Mouse (Mus musculus) kidney, postnatal 14 days (tissue): ENCODE results near the gene Med17.
"Not testable (repeated sequence)": the region's sequence is repeated elsewhere in the genome, so short reads cannot be mapped to it uniquely, and the experiment has no call there.

Experiments
- DNase-seq: peaks from one replicate; pipeline ENCODE4 v3.0.0; 2022; ENCODE audit warnings: mixed read lengths

The Med17 gene

DNA sequence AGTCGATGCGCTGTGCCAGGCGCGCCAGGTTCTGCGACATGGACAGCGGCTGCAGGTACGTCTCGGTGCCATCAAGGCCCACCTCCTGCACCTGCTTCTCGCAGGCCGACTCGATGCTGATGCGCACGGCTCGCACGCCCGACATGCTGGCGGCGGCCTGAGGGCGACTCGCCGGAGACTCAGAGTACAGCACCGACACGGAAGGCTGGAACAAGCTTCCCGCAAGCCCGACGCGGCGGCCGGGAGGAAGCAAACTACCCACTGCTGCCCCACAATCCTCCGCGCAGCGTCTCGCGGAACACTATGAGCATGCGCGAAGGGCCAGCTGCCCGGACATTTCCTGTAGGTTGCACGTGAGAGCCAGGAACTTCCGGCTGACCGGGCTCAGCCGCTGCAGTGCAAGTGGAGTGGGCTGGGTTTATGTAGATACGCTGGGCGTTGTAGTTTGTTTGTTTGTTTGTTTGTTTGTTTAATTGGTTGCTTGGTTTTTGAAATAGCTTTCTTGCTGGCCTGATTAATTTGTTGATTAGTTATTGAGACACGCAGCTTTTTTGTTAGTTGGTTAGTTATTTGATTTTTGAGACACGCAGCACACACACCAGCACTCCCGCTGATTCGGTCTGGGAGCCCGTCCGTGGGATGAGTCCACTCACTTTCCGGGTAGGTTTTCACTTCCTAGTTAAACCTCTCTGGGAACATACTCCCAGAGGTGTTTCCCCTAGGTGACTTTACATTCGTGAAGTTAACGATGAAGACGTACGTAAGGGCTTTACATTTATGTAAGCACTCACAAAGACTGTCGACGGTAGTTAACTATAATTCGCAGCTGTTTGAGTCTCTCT is at the start of gene Med17:
Gene Med17, minus strand, starts transcription at position 283 of the 842 bp plus-strand sequence.
- peak; percentile 96 for DNase-seq

DNA sequence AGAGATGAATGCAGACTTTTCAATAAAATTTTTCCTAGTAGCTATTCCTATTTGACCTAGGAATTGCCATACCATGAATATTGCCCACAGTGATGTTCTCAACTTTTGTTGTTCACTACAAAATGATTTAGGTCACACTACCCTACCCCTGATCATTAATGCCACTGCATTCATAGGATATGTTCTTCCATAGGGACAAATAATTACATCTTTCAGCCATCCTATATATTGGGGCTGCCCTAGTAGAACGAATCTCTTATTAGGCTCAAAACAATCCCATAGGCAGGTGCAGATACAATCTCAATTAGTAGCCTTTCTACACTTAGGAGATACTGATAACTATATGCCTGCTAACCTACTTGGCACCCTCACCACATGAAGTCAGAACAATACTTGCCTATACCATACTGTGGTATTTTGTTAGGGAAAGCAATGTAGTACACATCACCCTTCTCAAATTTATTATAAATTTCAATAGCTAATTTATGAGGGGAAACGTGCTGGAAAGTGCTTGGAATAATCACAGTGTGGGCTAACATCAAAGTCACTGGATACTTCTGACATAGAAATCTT is 38.5 kb upstream of the Med17 start:
- no peak for DNase-seq

DNA sequence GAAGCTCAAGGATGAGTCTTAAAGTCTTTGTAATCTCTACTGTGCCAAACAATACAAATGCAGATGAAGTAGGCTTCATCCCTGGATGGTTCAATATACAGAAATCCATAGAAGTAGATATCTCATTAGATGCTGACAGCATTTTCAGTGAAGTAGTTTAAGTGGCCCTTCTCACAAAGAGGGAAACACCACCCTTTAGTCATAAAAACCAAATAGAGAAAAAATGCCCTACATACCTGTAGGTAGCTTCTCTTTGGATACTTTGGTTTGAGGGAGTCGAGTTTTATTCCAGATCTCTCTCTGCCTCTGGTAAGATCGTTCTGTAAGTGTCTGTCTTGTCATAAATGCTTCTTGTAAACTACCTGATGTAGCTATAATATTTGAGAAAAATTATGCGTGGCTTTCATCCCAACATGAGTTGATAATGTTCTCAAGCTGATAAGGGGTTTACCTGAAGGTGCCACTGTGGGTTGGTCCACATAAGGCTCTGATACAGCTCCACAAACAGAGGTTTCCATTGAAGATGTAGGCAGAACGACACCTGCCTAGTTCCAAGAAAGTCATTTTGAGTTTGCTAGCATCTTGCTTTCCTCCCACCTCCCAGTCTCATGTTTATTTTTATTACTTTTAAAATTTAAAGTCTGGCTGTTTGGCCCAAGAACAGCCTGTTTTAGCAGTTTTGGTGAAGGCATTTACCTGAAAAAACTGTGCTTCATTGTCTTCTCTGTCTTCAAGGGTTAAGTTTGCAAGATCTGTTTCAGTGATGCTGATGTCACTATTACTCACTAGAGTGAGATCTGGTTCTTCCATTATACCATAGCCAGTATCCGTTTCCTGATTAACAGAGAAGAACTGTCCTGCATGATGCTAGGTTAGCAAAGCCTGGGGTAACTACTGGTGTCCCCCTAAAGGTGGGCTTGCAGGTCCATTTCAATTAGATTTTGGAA is 37.8 kb upstream of the Med17 start:
- DNase-seq: no peak

DNA sequence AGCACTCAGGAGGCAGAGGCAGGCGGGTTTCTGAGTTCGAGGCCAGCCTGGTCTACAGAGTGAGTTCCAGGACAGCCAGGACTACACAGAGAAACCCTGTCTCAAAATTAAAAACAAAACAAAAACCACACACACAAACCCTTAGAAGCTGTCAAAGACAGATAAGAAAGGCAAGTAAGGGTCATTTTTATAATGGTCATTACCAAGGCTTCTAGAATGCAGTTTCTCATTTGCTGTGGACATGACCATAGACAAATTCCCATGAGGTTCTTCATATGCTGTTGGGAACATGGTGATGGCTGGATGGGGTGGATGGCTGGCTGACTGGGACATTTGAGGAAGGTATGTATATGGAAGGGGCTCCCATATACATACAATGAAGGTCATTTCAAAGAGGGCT is 36.6 kb upstream of the Med17 start:
- DNase-seq: not testable (repeated sequence)

GRCm38 (mm10) chr9:15314619-15315018 is 34.9 kb upstream of the Med17 start:
- no peak for DNase-seq

- no peak for DNase-seq
These were observed 33.9 kb upstream of the Med17 start for GRCm38 (mm10) chr9:15313633-15314032.

DNA sequence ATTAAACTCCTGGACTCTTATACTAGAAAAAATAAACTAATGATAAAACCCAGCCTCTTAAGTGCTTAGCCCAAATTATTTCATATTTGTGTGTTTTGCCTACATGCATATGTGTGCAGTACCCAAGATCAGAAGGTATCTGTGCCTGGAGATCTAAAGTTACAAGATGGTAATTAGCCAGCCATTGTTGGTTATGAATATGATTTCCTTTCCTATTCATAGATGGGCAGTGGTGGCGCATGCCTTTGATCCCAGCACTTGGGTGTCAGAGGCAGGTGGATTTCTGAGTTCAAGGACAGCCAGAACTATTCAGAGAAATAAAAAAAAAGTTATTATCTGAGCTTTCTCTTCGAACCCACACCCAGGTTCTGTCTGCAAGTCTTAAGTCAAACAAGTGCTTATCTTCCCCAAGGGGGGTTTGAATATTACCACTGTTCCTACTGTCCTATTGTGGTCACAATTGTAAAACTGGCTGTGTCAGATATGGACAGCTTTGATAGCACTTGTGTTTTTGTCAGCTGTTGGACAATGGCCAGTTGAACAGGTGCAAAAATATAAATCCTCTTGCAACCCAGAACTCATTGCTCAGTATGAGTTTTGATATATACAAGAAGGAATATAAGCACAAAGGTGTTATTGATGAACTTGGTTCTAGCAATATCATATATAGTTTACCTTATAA is 32.5 kb upstream of the Med17 start:
- no peak for DNase-seq

GRCm38 (mm10) chr9:15310179-15310578 is 30.4 kb upstream of the Med17 start:
- DNase-seq: no peak

GRCm38 (mm10) chr9:15309425-15309824 is 29.7 kb upstream of the Med17 start:
- DNase-seq: no peak

GRCm38 (mm10) chr9:15308254-15308653 is 28.5 kb upstream of the Med17 start:
- no peak for DNase-seq

GRCm38 (mm10) chr9:15307257-15307656 is 27.5 kb upstream of the Med17 start:
- DNase-seq: no peak

DNA sequence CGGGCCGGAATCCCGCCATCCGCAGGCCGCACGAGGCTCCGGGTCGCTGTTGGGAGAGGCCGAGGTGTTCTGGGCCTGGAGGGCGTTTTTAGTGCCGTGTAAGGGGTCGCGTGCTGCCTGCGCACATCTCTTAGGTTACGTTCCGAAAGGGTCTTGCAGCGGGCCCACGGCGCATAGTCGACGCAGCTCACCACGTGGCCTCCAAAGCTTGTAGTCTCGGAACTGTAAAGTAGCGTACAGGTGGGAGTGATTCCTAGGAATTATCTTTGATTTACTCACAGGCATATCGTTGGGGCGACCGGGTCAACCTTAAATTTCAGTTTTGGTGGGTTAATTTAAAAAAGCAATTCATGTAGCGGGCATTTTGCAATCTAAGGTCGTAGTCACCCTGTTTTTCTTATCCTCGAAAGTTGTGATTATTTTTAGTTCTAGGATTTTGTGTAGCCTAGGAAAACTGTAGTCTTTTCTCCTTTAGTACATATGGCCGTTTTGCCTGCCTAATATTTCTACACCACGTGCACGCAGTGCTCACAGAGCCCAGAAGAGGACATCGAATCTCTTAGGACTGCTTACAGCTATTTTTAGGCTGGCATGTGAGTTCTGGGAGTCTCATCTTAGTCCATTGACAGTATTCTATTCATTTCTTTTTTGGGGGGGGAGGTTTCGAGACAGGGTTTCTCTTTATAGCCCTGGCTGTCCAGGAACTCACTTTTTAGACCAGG is 26.8 kb upstream of the Med17 start, which contains the start of gene 4931406C07Rik:
Gene 4931406C07Rik, minus strand, starts transcription at position 51 of the 722 bp plus-strand sequence.
- DNase-seq: no peak

GRCm38 (mm10) chr9:15305503-15306397 is 26.0 kb upstream of the Med17 start, which contains the start of gene Taf1d:
Gene Taf1d, plus strand, starts transcription at chr9:15306214.
- peak; percentile 97 for DNase-seq

DNA sequence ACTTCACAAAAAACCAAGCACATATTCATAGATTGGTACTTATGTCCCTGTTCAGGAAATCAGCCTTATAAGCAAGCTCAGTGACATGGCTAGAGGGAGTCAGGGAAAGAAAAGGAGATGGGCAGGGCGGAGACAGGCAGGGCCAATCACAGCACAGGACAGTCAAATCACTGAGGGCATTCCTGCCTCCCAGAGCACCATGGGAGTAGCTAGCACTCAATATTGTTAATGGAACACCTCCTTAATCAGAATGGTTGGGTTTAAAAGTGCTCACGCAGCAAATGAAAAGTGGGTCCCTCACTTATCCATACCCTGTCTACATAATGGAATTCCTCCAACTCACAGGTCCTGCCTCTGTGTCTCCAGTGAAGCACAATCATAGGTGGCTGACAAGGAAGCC is 23.1 kb upstream of the Med17 start:
- DNase-seq: peak; percentile 65

DNA sequence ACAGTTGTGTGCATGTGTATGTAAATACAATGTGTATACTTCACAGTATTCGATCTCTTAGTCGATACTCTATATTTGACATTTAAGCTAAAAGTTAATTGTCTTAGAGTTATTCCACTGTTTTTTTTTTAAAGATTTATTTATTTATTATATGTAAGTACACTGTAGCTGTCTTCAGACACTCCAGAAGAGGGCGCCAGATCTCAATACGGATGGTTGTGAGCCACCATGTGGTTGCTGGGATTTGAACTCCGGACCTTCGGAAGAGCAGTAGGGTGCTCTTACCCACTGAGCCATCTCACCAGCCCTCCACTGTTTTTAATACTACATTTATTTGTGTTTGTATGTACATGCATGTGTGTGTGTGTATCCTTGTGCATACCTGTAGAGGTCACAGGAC is 22.3 kb upstream of the Med17 start:
- not testable (repeated sequence) for DNase-seq

DNA sequence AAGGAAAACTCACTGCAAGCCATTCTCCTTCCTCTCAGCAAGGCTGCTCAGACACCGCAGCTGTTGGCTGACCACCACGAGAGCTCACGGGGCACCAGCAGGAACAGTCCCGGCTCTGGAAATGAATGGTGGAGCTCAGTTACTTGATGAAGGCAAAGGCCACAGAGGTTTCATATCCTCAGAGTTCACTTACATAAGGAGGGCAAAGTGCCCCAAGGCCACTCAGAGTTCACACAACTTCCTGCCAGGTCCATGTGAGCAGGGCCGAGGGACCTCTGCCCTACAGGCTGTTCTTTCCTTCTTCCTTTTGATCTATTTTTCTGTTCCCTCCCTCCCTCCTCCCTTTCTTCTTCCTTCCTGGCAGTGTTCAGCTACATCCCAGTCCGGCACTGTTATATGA is 21.7 kb upstream of the Med17 start:
- peak; percentile 88 for DNase-seq

- no peak for DNase-seq
These were observed 20.3 kb upstream of the Med17 start for GRCm38 (mm10) chr9:15300056-15300455.

DNA sequence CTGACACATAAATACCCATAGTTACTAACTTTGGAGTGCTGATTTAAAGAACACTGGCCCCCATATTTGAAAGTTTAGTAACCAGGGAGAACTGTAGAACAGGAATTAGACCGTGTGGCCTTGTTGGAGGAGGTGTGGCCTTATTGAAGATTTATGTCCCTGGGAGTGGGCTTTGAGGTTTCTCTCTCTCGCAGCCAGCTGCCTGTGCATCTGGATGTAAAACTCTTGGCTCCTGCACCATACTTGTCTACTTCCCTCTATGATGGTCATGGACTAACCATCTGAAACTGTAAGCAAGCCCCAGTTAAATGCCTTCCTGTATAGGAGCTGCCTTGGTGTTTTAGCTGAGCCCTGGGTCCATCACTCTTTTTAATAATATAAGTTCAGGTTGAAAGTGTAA is 18.7 kb upstream of the Med17 start:
- no peak for DNase-seq

GRCm38 (mm10) chr9:15297112-15297511 is 17.4 kb upstream of the Med17 start:
- DNase-seq: no peak

DNA sequence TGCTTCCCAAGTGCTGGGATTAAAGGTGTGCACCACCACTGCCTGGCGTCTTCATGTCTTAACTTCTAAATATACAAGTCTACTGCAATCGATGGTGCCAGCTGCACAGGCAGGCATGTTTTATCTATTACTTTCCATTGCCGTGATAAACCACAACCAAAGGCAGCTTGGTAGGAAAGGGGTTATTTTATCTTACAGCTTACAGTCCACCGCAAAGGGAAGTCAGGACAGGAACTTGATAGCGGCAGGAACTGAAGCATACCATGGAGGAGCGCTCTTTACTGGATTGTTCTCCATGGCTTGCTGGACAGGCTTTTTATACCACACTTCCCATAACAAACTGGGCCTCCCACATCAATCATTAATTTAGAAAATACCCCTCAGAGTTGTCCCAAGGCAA is 9.5 kb upstream of the Med17 start:
- no peak for DNase-seq

GRCm38 (mm10) chr9:15288402-15288801 is 8.7 kb upstream of the Med17 start:
- no peak for DNase-seq
